Mouse (Mus musculus) T-cell, adult 2 months (primary cell): ENCODE measurements at regions not wholly inside any gene's neighbourhood (a gene's known extent, or its start where the extent isn't known, plus 50 kb on each side); places are given as distances from the start of the nearest gene placed in this dataset.

ENCODE experiments used
- DNase-seq: peaks from one replicate; pipeline ENCODE4 v3.0.0; 2022; ENCODE audit warnings: low spot score

DNA sequence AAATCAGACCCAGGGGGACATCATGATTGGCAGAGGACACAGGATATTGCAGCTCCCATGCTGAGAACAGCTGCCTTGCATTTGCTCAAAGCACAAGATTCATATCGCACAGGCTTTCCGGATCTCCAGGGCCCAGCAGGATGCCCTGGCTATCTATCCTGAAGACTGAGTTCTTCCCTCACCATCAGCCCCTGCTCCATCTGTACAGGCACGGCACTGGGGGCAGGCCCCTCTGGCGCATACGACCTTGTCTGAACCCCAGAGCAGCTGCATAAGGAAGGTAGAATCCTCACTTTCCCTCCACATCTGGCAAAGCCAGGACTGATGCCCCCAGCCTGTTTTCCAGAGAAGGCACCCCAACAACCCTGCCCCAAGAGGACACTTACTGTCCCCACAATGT, 266.8 kb downstream of the Tns1 start:
- no peak for DNase-seq

DNA sequence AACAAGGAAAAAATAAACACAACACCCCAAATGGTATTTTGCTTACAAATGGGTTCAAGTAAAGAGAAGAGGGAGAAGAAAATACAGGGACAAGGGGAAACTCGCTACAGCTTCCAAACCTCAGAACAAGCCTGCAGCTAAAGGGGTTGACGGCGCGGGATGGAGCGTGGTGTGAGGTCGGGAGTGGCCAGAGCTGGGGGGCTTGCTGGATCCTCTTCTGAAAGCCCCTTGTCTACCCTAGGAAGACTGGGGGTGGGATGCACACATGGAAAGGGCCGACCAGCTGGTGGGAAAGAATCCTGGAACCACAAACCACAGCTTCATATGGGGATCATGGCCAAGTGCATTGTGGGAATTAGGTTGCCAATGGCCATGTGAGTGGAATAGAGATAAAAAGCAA, 267.4 kb downstream of the Tns1 start:
- no peak for DNase-seq

DNA sequence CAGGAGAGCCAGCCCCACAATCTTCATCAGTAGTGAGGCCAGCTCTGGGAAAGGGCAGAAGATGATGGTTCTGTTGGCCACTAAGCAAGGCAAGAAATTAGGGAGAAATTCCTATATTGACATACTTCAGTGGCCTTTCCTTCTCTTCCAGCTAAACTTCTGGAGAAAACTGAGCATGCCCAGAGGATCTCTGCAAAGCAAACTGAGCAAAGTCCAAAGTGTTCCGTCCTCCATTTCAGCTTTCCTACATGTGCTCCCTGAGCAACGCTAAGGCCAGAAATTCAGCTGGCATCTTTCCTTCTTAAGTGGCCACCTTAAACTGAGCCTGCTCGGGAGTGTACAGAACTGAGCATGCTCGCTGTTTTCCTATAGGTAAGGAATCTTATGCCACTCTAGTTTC, 268.9 kb downstream of the Tns1 start:
- no peak for DNase-seq

DNA sequence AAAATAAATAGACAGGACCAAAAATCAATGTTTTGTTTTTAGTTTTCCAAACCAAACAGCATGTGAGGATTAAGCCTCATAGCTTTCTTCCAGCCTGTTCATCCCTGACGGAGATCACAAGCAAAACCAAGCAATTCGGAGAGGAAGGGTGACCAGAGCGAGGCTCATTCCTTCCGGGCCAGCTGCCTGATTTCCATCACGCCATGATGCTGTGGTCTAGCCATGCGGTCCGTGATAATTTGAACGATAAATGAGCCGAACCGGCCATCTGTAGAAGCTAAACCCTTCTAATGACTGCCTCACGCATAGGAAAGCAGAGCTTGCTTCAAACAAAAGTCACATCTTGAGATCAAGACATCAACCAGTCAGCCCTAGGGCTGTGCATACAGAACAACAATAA, 270.4 kb downstream of the Tns1 start:
- DNase-seq = no peak

GRCm38 (mm10) chr1:73850173-73851014, 273.9 kb downstream of the Tns1 start:
- no peak for DNase-seq

DNA sequence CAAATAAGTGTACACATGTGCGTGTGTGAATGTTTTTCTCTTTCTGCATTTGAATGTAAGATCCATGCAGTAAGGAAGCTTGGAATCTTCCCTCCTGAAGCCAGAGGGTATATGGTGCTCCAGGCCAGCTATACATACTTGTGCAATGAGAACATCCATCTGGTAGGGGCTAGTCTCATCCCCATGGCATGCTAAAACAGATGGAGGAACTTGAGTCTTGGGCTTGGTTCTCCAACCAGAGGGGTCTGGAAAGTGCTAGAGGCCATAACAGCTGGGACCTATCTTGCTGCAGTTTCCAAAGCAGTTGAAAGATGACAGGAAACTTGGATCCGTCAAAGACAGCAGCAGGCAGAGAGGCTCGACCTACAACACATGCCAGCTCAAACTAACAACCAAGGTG, 275.9 kb downstream of the Tns1 start:
- DNase-seq = no peak

- DNase-seq = no peak
Measured at GRCm38 (mm10) chr1:73847126-73847525, 277.1 kb downstream of the Tns1 start.

DNA sequence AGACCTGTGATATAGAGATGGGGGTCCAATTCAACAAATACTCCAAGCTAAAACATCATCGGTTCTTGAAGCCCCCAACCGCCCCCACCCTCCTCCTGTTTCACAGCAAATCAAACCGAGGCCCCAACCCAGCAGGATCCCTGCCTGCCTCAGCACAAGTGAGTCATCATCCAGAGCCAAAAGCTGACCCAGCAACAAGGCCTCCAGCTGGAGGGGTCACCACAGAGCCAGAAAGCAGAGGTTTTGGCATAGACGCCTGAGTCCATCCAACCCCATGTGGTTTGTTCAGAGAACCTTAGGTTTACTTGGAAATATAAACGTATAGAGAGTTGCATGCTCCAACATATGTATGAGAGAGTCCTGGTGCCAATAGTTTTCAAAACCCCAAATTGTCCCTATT, 279.1 kb downstream of the Tns1 start:
- DNase-seq = no peak

- no peak for DNase-seq
Measured at GRCm38 (mm10) chr1:73844574-73844973, 279.7 kb downstream of the Tns1 start.

DNA sequence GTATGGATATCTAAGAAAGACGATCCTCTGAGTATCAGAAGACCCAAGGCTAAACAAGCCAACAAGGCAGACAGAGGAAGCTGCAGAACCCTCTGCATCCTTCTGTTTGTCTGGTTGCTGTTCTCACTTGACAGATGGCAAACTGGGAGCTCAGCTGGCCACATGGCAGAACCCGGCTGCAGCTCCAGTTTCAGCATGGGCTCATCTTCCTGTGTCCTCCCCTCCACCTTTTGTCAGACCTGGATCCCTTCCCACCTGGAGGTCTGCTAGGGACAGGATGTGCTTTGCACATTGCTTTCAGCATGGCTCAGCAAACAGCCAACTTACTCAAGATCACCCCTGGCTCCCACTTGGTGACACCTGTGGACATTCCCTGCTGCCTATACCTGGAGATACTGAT, 284.9 kb downstream of the Tns1 start:
- DNase-seq = no peak

GRCm38 (mm10) chr1:73836680-73837079, 287.6 kb downstream of the Tns1 start:
- no peak for DNase-seq

- DNase-seq = no peak
Measured at GRCm38 (mm10) chr1:73834566-73834965, 289.7 kb downstream of the Tns1 start.

GRCm38 (mm10) chr1:73830486-73831132, 293.6 kb downstream of the Tns1 start:
- no peak for DNase-seq

- DNase-seq = peak; percentile 25
Measured at GRCm38 (mm10) chr1:73828996-73829395, 295.3 kb downstream of the Tns1 start.

DNA sequence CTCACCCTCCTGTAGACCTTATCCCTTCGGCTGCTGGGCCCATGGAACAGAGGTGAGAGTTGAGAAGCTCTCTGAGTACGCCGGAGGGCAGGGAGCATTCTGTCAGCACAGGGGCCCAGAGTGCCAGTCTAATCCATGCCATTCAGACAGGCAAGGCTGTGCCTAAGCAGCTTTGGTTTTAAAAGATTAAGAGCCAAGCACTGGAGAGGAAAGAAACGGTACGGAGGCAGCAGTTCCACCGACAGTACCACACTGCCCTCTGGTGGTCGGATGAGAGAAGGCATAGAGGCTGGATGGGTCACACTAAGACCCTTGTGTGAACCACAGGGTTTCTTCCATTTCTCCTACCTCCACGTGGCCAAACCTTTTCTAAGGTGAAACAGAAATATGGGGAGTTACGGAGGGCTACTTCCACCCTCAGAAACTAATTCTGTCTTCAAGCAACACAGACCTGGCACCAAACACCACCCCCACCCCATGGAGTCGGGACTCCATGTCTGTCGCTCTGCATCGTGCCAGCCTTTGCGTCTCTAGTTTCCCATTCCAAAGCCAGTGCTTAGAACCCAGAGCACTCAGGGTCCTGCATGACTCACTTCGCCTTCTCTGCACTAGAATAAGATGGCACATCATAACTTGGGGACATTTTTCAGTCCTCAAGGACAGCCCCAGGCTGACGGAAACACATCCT, 297.9 kb downstream of the Tns1 start:
- DNase-seq = peak; percentile 34

DNA sequence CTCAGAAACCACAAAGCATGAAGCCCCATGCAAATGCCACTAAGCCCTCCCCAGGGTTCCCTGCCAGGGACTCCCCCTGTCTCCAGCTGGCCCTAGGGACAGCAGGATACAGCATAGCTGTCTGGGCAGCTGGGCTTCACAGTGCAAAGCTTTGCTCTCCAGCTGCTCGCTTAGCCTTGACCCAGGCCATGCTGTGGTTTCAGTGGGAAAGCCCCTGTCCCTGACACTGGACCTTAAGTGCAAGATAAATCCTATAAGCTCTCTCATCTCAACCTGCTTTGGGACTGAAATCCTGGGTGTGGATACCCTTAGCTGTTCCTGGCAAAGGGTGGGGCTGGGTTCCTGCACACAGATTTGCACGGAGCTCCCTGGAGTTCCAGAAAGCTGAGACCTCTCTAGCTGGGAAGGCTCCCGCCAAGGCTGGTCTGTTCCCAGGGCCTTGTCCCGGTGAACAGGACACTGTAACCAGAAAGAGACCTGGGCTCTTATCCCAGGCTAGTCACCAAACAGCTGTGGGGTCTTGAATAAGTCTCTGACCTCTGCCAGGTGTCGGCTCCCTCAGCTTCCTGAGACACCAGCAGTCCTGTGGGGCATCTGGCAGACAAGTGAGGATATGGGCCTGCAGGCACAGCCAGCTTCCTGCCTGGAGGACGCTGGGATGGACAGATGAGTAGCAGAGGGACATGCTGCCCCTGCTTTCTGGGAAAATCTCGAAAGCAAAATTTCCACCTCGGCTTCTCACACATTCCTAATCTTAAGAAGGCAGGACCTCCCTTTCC, 299.7 kb downstream of the Tns1 start:
- DNase-seq = no peak

DNA sequence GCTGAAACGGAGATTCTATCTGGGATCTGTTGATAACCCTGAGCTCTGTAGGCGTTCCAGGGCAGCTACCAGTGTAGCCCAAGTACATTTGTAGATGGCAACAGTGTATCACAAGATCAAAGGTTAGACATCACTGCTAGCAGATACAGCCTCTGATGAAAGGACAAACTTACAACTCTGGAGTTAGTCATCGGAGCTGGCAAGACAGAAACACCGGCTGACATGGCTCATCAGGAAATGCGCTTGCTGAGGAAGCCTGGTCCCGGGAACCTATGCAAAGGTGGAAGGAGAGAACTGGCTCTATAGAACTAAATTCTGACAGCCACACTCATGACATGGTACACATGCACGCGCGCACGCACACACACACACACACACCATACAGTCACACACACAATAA, 300.5 kb downstream of the Tns1 start:
- DNase-seq = no peak

DNA sequence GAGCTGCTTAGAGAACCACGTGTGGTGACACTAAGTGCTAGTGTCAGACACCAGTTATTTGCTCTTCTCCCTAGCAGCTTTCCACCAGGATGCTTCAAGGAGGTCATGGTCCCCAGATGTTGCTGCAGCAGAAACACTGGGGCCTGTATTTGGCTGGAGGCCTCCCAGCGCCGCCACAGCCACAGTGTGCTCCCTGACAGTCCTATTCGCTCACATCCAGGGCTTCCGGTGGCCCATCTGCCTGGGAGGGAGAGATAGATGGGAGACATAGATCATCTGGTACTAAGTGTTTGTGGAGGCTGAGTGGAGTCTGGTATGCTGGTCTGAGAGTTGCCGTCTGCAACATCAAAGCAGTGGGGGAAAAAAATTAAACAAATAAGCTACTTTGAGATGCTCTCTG, 301.6 kb downstream of the Tns1 start:
- no peak for DNase-seq

DNA sequence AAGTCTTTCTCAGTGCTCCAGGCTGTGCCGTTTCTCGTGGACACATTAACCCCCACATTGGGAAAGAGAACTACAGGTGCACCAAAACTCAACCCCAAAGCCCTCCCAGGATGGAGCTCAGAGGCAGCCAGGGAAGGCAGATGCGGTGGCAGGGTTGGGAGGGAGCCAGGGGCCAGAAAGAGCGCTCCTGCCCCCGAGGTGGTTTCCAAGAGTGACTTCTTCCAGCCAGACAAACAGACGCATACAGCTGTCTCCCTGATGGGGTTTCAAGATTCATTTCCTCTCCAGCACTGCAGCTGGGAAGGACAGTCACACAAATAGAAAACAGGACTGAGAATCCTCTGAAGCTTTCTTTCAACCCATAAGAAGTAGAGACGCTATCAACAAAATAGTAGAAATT, 303.5 kb downstream of the Tns1 start:
- DNase-seq = no peak

DNA sequence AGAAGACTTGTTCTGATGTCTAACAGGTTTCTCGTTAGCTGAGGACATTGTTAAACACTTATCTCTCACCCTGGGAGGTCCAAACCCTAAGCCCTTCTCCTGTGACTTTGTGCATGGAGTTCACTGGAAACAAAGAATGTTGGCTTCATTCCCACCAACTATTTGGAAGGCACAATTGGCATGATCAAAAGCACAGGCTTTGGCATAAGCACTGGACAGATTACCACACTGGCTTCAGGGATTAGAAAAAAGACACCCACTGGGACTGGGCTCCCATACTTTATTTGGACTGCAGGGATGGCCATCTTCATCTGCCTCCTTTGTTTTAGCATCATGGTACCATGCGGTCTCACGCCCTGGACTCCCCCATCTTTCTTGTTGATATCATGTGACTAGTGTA, 317.0 kb downstream of the Tns1 start:
- no peak for DNase-seq

GRCm38 (mm10) chr1:73805156-73805555, 319.1 kb downstream of the Tns1 start:
- no peak for DNase-seq

DNA sequence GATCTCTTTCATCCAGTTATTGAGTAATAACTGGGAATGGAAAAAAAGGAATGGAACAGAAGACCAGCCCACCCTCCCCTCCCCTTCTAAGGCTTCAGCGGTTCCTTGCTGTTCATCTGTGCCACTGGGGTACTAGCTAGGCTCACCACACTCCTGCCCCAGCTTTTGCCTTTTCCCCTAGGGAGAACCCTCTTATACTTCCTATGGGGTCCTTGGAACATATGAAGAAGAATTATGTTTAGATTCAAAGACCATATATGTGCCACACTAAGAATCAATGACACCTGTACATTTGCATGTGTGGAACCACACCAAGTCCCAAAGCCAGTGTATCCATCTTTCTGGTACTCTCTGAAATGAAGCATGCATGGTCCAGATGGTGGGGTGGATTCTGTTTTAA, 324.3 kb downstream of the Tns1 start:
- no peak for DNase-seq
